In genomic region chr10:20220443-20221071, GRCm38 (mm10) we compare ENCODE assay signal across 13 mouse cellular contexts.
DNase-seq lines count a peak whose midpoint lies in the region; ATAC-seq lines count a peak whose summit lies in the region.
"Had no signal": no experiment of that assay in that cellular context is flagged by ENCODE, and none has a peak within 500 bp of the region (broad histone marks: within the 10 kb centered on the region; RNA-seq: fewer than 3 reads in every experiment).

No protein-coding gene starts in this region.

- no peak overlapping the region for H3K4me2 ChIP-seq in heart, embryonic 12.5 days
- H3K4me2 ChIP-seq: heart, embryonic 11.5 days; limb, embryonic 12.5 days had no signal

- no peak overlapping the region for H3K4me3 ChIP-seq in heart, embryonic 12.5 days
- H3K4me3 ChIP-seq: limb, embryonic 12.5 days had no signal

- no peaks in the 10 kb centered on the region for H3K36me3 ChIP-seq in heart, embryonic 12.5 days
- H3K36me3 ChIP-seq: limb, embryonic 12.5 days had no signal

- peaks cover 27% of the 10 kb centered on the region for H3K4me1 ChIP-seq in heart, embryonic 12.5 days (replicated peaks)

- intact Hi-C loops in heart, postnatal 14 days (cut with DNase I): no loop called here

- no peaks in the 10 kb centered on the region for H3K27me3 ChIP-seq in heart, embryonic 12.5 days (replicated peaks)
- H3K27me3 ChIP-seq: CH12.LX; limb, embryonic 12.5 days had no signal

- H3K9ac ChIP-seq in heart, embryonic 12.5 days: no peak overlapping the region; the same call in 1 of the 2 replicates
- H3K9ac ChIP-seq: limb, embryonic 12.5 days had no signal

- WGBS in heart, embryonic 12.5 days: 58% methylated on average over 10 of the region's 10 CpGs

- no peaks in the 10 kb centered on the region for H3K9me3 ChIP-seq in heart, embryonic 12.5 days (replicated peaks)
- H3K9me3 ChIP-seq: limb, embryonic 12.5 days had no signal

- peak; percentile 36; the same call in 1 of the 2 replicates for ATAC-seq in heart, embryonic 12.5 days (ENCODE audit: insufficient number of reproducible peaks, low FRiP score)
- no peak for ATAC-seq in activated CD4-positive, CD25-positive, alpha-beta regulatory T cell, adult 4 months
- ATAC-seq: midbrain, embryonic 16.5 days had no signal

- 0 out of 2 replicates have a peak overlapping the region, but pooled peaks have one; percentile 18 for H3K27ac ChIP-seq in heart, embryonic 12.5 days (ENCODE audit: poor library complexity, severe bottlenecking)
- H3K27ac ChIP-seq: limb, embryonic 12.5 days had no signal

- DNase-seq in heart, postnatal 14 days: no peak
- DNase-seq in right cerebral cortex, postnatal 14 days: peak; percentile 26
- no peak for DNase-seq in right cerebral cortex, adult 18-20 months
- peak; percentile 54 for DNase-seq in kidney, postnatal 10 days
- no peak for DNase-seq in frontal cortex, postnatal 10 days (ENCODE audit: low spot score in 2 of 2)
- DNase-seq in left cerebral cortex, adult 11 months (ENCODE audit: low spot score): no peak
- DNase-seq: embryo, embryonic 11 days had no signal

Comparison
In these comparisons a context has a peak if more than half of its experiments do, and no peak if none do; other contexts are left out.
1. DNase-seq: peak in right cerebral cortex, postnatal 14 days (single experiment) and kidney, postnatal 10 days (single experiment); none in heart, postnatal 14 days (0 of 2), right cerebral cortex, adult 18-20 months (single experiment), frontal cortex, postnatal 10 days (0 of 2) and left cerebral cortex, adult 11 months (single experiment).